Mouse (Mus musculus) CH12F3 (cell line): ENCODE data around the gene Crip3.

ENCODE experiments used
- in situ Hi-C: fragments of 300-500 bp; cut with MboI; formaldehyde crosslinking; loops from 2 replicates; pipeline ENCODE4 v1.14.3; 2020; ENCODE audit warnings: low sequenced_read_pairs

The Crip3 gene

DNA sequence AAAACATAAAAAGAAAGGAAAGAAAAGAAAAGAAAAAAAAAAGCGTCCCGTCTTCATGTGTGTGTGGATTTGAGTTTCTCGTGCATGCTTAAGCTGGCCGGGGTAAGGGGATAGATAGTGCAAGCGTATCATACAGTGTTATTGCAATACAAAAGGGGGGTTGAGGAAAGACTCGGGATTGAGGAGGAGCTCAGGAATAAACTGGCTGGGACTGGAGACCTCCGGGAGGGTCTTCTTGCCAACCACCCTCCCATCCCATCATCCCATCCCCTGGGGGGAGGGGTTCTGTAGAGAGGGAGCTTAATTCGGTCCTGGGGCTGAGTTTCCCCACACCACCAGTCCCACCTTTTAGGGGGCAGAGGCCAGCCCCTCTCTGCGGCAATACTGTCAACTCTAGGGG, 25.8 kb downstream of the Crip3 start:
- in situ Hi-C loops = no loop called here

DNA sequence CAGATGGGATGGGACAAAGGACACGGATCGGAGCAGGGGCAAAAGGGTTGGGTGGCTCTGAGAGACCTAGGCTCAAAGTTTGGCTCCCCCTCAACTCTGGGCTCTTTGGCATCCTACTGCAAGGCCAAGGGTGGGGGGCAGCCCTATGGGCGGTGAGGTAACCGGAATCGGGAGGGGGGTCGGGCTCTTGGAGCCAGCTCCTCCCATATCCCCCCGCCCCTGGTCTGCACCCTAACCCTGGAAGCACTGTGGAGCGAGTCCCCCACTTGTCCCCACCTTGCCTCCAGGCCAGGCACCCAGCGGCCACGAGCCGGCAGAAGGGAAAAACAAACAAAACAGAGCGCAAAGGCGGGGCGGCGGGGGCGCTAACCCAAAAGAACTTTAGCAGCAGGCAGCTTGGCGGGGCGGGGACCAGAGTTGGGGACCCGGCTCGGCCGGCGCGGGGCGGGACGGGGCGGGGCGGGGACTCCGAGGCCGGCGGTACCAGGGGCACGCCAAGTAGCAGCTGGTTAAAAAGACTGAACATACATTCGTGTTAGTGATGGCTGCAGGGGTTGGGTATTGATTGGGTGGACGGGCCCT, 26.5 kb downstream of the Crip3 start:
- in situ Hi-C loops = no loop called here

DNA sequence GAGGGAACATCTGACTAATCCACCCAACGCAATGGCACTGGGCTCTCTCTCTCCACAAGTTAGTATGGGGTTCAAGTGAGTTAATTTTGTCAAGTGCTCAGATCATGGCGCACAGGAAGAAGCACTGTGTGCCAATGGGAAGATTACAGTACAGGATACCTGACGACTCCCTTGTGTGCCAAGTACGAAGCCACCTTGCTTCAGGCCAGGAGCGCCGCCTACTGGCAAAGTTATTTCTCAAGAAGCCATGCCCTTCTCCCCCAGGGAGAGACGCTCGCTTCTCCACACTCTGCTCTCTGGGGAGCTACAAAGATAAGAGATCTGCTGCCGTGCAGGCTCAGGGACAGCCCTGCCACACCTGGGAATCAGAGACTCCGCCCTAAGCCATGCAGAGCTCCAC, 29.1 kb downstream of the Crip3 start:
- in situ Hi-C loops = no loop called here

DNA sequence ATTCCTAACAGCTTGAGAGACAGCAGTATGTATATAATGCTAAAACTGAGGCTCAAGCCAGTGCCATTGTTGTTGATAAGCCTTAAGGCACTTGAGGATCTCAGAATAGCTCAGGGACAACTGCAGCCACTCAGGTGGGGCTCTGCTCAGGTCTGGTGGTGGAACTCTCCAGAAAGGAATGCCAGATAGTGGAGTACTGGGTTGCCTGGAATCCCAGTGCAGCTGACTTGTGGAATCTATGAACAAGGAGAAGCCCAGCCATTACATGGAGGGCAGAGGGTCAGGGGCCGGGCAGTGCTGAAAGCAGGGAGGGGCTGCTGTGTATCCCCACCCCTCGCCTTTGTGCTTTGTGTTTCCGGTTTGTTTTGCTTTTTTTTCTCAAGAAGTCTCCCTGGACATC, 29.7 kb downstream of the Crip3 start:
- in situ Hi-C loops = no loop called here

DNA sequence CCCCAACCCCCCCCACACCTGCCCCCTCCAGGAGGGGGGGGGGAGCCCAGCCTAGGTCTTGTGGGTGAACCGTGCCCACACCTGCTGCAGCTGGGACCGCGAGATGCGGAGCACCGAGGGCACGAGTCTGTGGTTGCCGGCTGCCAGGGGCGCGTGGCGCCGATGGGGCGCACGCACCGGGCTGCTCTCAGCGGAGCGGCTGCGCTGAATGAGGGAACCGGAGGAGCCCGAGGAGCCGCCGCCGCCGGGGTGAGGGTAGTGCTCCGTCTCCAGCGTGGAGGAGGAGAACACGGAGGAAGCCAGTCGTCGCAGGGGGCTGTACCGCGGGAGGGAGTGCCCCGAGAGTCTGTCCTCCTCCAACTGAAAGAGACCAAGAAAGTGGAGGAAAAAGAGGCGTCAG, 31.9 kb downstream of the Crip3 start:
- in situ Hi-C loops = no loop called here

DNA sequence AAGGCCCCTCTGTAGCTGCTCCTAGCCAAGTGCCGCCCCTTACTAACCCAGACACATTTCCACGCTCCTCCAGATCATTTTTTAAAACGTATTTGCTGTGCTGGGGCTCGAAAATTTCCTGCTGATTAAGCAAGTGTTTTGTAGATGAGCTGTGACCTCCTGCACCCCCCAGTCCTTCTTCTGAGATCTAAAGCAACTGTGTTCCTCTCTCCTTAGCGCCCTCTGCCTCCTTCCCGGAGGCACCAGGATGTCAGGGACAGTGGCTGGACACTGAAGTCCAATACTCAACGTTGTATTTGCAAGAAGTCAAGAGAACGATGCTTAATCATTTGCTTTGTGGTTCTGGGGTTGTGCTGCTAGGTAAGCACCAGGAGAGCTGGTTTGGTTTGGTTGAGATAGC, 32.6 kb downstream of the Crip3 start:
- in situ Hi-C loops = no loop called here

DNA sequence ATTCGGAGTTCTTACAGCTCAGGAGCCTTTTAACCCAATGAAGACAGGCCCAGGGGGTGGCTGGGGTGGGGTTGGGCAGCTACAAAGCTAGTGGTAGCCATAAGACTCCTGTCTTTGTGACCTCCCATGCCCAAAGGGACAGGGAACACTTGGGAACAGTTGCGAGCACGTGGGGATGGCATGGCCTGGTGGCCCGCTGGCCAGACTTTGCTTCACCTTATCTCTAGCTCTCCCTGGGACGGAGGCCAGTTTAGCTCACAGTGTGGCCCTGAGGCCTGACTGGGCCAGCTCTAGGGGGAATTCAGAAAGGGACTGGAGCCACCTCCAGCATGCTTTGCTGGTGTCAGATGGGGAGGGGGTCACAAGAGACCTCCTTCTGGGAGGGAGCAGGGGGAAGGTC, 33.5 kb downstream of the Crip3 start:
- in situ Hi-C loops = no loop called here

DNA sequence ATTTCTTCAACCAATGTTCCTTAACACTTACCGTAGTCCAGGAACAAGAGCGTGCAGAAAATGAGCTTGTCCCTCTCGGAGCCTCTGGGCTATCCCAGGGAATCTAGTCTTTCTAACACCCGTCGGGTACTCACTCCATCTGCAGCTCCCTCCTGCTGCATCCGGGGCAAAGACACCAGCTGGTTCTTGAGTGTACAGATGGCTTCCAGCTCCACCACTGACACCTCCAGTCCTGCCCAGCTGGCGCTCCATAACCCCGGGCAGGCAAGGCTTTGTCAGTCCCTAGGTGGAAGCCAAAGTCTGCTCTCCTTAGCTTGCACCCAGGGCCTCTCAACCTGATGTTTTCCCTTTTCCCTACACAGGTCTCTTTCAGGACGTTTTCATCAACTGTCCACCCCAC, 39.1 kb downstream of the Crip3 start:
- in situ Hi-C loops = no loop called here

DNA sequence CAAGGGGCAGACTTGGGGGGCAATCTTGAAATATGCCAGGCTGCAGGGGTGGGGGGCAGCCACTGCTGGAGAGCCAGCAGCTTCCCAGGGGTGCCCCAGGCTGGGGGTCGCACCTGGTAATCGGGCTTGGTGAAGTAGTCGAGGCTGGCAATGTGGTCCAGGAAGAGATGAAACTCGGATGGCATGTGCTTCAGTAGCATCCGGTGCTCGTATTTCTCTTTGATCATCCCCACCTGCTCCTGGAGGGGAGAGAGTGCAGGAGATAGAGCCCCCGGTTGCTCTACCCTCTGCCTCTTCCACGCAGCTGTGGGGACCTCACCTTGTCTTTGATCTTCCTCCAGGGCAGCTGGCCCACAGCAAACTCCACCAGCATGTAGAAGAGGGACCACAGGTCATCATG, 47.9 kb downstream of the Crip3 start:
- in situ Hi-C loops = no loop called here

DNA sequence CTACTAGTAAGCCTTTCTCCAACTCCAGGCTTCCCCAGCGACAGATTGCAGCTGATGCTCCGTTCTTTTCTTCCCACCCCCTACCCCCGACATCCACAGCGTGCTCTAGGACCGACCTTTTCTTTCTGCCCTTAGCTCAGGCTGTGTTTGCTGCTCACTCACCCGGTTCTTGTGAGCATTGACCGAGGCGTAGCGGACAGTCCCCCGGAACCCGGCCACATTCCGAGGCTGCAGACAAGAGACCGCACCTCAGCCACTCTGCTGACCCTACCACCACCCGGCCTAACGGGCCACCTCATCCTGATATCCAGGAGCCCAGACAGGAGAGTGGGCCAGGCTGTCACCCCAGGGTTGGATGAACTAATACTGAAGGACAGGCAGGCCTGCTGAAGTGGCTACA, 48.6 kb downstream of the Crip3 start:
- in situ Hi-C loops = no loop called here
